Mouse (Mus musculus) brown adipose tissue, adult 24 weeks (tissue): ENCODE results near the gene Ttc3. TPM values are rescaled to one million over a fixed set of nuclear protein-coding genes. Genes with fewer than 3 reads are reported as not detected.
"Not testable (repeated sequence)": the region's sequence is repeated elsewhere in the genome, so short reads cannot be mapped to it uniquely, and the experiment has no call there.

Experiments used
- H3K27ac ChIP-seq: fragments of 200-500 bp; replicated peaks from 2 replicates; pipeline ENCODE4 v1.5.1; 2012; ENCODE audit warnings: low read depth, mild to moderate bottlenecking, low read length
- H3K4me1 ChIP-seq: fragments of 200-500 bp; 2 replicates; pipeline ENCODE4 v1.6.1; 2012; ENCODE audit warnings: low read length, mixed read lengths; ENCODE audit not compliant: control insufficient read depth, insufficient read depth, insufficient read length
- H3K4me3 ChIP-seq: fragments of 200-500 bp; 2 replicates; pipeline ENCODE4 v1.5.1; 2012; ENCODE audit warnings: low read depth, mild to moderate bottlenecking, low read length, moderate library complexity; ENCODE audit not compliant: insufficient read depth
- polyA plus RNA-seq: library from polyadenylated mRNA; stranded (reverse); fragments of >200 nt; gene quantifications from 2 replicates; pipeline ENCODE4 v1.2.4, GENCODE M21; 2012; ENCODE audit not compliant: missing spikeins, insufficient read depth, insufficient read length

Ttc3 gene
- polyA plus RNA-seq: 13.1 and 18.5 TPM in 2 replicates

GRCm38 (mm10) chr16:94370173-94370914 is at the start of gene Ttc3:
Ttc3 (plus strand) TSS chr16:94370618.
- Histone ChIP-seq H3K27ac (peak within 1 kb of the TSS; percentile 93), H3K4me3 (peak within 1 kb of the TSS; percentile 81), H3K4me1 (peaks cover 3% of the 10 kb centered on the region; the same call in 1 of the 2 replicates)

- Histone ChIP-seq H3K4me3 (no peak overlapping the region), H3K27ac (peak overlapping the region; percentile 41; the same call in 1 of the 2 replicates), H3K4me1 (peaks cover 4% of the 10 kb centered on the region; the same call in 1 of the 2 replicates)
Observed at GRCm38 (mm10) chr16:94323681-94324080, 46.7 kb upstream of the Ttc3 start.

GRCm38 (mm10) chr16:94326008-94326407 is 44.4 kb upstream of the Ttc3 start:
- peaks cover 4% of the 10 kb centered on the region; the same call in 1 of the 2 replicates for H3K4me1 ChIP-seq
- no peak overlapping the region for H3K4me3 ChIP-seq
- H3K27ac ChIP-seq: no peak overlapping the region

- Histone ChIP-seq H3K4me3 (peak within 1 kb of the TSS; percentile 83), H3K4me1 (peaks cover 4% of the 10 kb centered on the region; the same call in 1 of the 2 replicates), H3K27ac (peak within 1 kb of the TSS; percentile 88)
Observed at GRCm38 (mm10) chr16:94327781-94328711, 42.4 kb upstream of the Ttc3 start, which contains the start of gene Ripply3. Ripply3 (plus strand) TSS chr16:94328420.

- Histone ChIP-seq H3K4me1 (no peaks in the 10 kb centered on the region), H3K27ac (peak overlapping the region; percentile 65), H3K4me3 (peak overlapping the region; percentile 83)
Observed at GRCm38 (mm10) chr16:94328881-94329867, 41.2 kb upstream of the Ttc3 start.

- no peak overlapping the region for H3K4me3 ChIP-seq
- H3K27ac ChIP-seq: no peak overlapping the region
- no peaks in the 10 kb centered on the region for H3K4me1 ChIP-seq
Observed at GRCm38 (mm10) chr16:94330429-94330828, 40.0 kb upstream of the Ttc3 start.

GRCm38 (mm10) chr16:94331233-94331885 is 39.1 kb upstream of the Ttc3 start:
- no peaks in the 10 kb centered on the region for H3K4me1 ChIP-seq
- no peak overlapping the region for H3K4me3 ChIP-seq
- H3K27ac ChIP-seq: no peak overlapping the region

GRCm38 (mm10) chr16:94331886-94332252 is 38.5 kb upstream of the Ttc3 start:
- Histone ChIP-seq H3K4me1 (no peaks in the 10 kb centered on the region), H3K27ac (no peak overlapping the region), H3K4me3 (no peak overlapping the region)

GRCm38 (mm10) chr16:94335656-94336055 is 34.8 kb upstream of the Ttc3 start:
- H3K4me1 ChIP-seq: no peaks in the 10 kb centered on the region
- no peak overlapping the region for H3K4me3 ChIP-seq
- no peak overlapping the region for H3K27ac ChIP-seq

GRCm38 (mm10) chr16:94339164-94340160 is 31.0 kb upstream of the Ttc3 start:
- H3K27ac ChIP-seq, H3K4me3 ChIP-seq, H3K4me1 ChIP-seq: not testable (repeated sequence)

GRCm38 (mm10) chr16:94345733-94346132 is 24.7 kb upstream of the Ttc3 start:
- no peak overlapping the region for H3K4me3 ChIP-seq
- no peaks in the 10 kb centered on the region for H3K4me1 ChIP-seq
- no peak overlapping the region for H3K27ac ChIP-seq

GRCm38 (mm10) chr16:94347080-94347731 is 23.2 kb upstream of the Ttc3 start:
- Histone ChIP-seq H3K4me1 (no peaks in the 10 kb centered on the region), H3K4me3 (no peak overlapping the region), H3K27ac (no peak overlapping the region)

- no peaks in the 10 kb centered on the region for H3K4me1 ChIP-seq
- H3K27ac ChIP-seq: no peak overlapping the region
- no peak overlapping the region for H3K4me3 ChIP-seq
Observed at GRCm38 (mm10) chr16:94348779-94349178, 21.6 kb upstream of the Ttc3 start.
